Mouse (Mus musculus) liver, embryonic 12.5 days (tissue): ENCODE results near the gene P2rx1. TPM values are rescaled to one million over a fixed set of nuclear protein-coding genes. Genes with fewer than 3 reads are reported as not detected.
A peak's percentile ranks its signal among the peaks of the same experiment; 100 is the strongest.

Experiments used
- ATAC-seq: fragments of 200-750 bp; cut with Nextera tagmentation; 2 replicates; pipeline ENCODE4 v1.8.0; 2017; ENCODE audit warnings: moderate number of reproducible peaks, mild to moderate bottlenecking, moderate library complexity
- H3K27ac ChIP-seq: fragments of 300-500 bp; sonication (generic); 2 replicates; pipeline ENCODE4 v1.5.1; 2016; ENCODE audit warnings: mild to moderate bottlenecking
- H3K27me3 ChIP-seq: fragments of 300-500 bp; sonication (generic); replicated peaks from 2 replicates; pipeline ENCODE4 v1.6.1; 2016; ENCODE audit warnings: mild to moderate bottlenecking, moderate library complexity
- H3K36me3 ChIP-seq: fragments of 300-500 bp; sonication (generic); 2 replicates; pipeline ENCODE4 v1.6.1; 2016; ENCODE audit warnings: mild to moderate bottlenecking, moderate library complexity
- H3K4me1 ChIP-seq: fragments of 300-500 bp; sonication (generic); 2 replicates; pipeline ENCODE4 v1.6.1; 2016
- H3K4me2 ChIP-seq: fragments of 300-500 bp; sonication (generic); 2 replicates; pipeline ENCODE4 v1.6.1; 2016; ENCODE audit warnings: mild to moderate bottlenecking, moderate library complexity
- H3K4me3 ChIP-seq: fragments of 300-500 bp; sonication (generic); 2 replicates; pipeline ENCODE4 v1.5.1; 2016; ENCODE audit warnings: mild to moderate bottlenecking, moderate library complexity
- H3K9ac ChIP-seq: fragments of 300-500 bp; sonication (generic); 2 replicates; pipeline ENCODE4 v1.6.1; 2016; ENCODE audit warnings: mild to moderate bottlenecking, moderate library complexity
- H3K9me3 ChIP-seq: fragments of 300-500 bp; sonication (generic); replicated peaks from 2 replicates; pipeline ENCODE4 v1.6.1; 2016; ENCODE audit warnings: mild to moderate bottlenecking, moderate library complexity
- WGBS: fragments of 180-500 bp; shearing (Covaris S2); methylation state at CpG from one replicate; pipeline ENCODE4 v1.1.7; 2016; ENCODE audit not compliant: insufficient replicate concordance; 5-methylcytosine and 5-hydroxymethylcytosine counted together
- polyA plus RNA-seq: library from polyadenylated mRNA; unstranded; fragments of >200 nt; fragmentation: Nextera tagmentation; extraction: Ambion mirVana; gene quantifications from 2 replicates; pipeline ENCODE4 v1.2.1, GENCODE M21; 2016

P2rx1 gene
- polyA plus RNA-seq, 1 experiment from 2014 or later, result 15.0 TPM

DNA sequence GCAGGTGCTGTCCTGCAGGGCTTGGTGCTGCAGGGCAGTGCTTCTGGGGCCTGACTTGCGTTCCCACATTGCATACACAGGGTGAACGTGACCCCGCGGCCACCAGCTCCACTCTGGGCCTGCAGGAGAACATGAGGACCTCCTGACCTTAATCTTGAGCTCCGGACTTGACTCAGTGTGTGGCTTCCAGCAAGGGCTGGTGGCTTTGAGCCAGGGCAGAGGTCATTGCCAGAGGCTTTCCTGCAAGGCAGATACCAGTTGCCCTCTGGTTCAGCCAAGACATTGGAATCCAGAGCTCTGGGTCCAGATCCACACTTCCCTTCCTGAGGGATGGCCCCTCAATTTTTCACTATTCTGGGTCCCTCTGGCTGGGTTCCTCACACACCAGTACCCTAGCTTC is 15.1 kb downstream of the P2rx1 start:
- no peak overlapping the region for H3K27ac ChIP-seq
- no peaks in the 10 kb centered on the region for H3K36me3 ChIP-seq
- peaks cover 23% of the 10 kb centered on the region for H3K27me3 ChIP-seq
- H3K4me3 ChIP-seq, result no peak overlapping the region
- WGBS, result 71% methylated on average over 5 of the region's 5 CpGs
- H3K9me3 ChIP-seq, result no peaks in the 10 kb centered on the region
- ATAC-seq, result no peak
- H3K4me2 ChIP-seq, result no peak overlapping the region
- H3K9ac ChIP-seq, result no peak overlapping the region
- H3K4me1 ChIP-seq, result peaks cover 9% of the 10 kb centered on the region

DNA sequence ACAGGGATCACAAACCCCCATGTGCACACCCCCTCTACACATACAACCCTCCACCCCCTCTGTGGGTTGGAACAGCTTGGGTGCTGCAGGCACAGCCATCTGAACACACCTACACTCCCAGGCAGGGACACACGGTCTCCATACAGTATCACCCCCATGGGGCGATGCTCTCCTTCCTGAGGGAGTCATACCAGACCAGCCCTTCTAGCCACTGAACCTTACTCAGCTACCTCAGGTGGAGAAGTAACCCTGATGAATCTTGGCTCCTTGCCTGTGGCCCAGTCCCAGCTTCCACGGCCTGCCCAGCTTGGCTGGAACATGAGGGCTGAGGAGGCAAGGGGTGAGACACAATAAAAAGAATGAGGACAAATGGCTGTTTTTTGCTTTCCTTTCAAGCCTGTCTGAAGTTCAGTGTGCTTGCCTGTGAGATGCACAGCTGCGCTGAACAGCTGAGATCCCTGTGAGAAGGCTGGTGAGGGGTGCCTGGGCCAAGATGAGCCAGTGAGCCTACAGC is 16.0 kb downstream of the P2rx1 start:
- WGBS, result 73% methylated on average over 4 of the region's 4 CpGs
- H3K9ac ChIP-seq, result no peak overlapping the region
- peaks cover 32% of the 10 kb centered on the region for H3K27me3 ChIP-seq
- peaks cover 18% of the 10 kb centered on the region for H3K4me1 ChIP-seq
- H3K4me2 ChIP-seq, result no peak overlapping the region
- no peaks in the 10 kb centered on the region for H3K36me3 ChIP-seq
- no peak for ATAC-seq
- H3K27ac ChIP-seq, result no peak overlapping the region
- no peak overlapping the region for H3K4me3 ChIP-seq
- H3K9me3 ChIP-seq, result no peaks in the 10 kb centered on the region

DNA sequence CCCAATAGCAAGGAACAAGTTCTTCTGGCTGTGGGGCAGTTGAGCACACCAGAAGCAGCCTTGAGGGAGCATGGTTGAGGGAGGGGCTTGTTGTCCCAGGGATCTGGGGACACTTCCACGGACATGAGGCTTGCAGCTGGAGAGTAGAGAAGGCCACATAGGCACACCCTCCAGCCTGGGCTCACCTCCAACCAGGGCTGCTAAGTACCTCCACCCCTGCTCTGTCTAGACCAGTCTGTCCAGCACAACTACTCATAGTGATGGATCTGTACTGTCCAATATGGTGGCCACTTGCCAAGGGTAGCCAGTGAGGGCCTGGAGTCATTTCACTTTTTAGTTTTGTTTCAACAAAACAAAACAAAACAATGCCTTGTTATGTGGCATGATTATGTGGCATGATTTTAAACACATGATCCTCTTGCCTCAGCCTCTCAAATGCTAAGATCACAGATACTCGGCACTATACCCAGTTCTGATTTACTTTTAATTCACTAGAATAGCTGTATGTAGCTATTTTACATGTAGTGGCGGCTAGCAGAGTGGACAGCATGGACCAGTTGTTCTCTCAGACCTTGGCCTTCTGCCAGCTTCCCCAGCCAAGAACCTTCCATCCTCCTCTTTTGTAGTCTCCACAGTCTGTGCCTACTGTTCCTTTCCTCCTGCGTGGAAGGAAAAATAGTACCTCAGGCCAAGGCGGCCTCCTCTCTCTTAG is 16.6 kb downstream of the P2rx1 start:
- H3K9ac ChIP-seq, result no peak overlapping the region
- no peak overlapping the region for H3K27ac ChIP-seq
- H3K36me3 ChIP-seq, result no peaks in the 10 kb centered on the region
- peaks cover 18% of the 10 kb centered on the region for H3K4me1 ChIP-seq
- 68% methylated on average over 5 of the region's 5 CpGs for WGBS
- H3K27me3 ChIP-seq, result peaks cover 39% of the 10 kb centered on the region
- H3K4me2 ChIP-seq, result no peak overlapping the region
- H3K4me3 ChIP-seq, result no peak overlapping the region
- H3K9me3 ChIP-seq, result no peaks in the 10 kb centered on the region
- no peak for ATAC-seq

DNA sequence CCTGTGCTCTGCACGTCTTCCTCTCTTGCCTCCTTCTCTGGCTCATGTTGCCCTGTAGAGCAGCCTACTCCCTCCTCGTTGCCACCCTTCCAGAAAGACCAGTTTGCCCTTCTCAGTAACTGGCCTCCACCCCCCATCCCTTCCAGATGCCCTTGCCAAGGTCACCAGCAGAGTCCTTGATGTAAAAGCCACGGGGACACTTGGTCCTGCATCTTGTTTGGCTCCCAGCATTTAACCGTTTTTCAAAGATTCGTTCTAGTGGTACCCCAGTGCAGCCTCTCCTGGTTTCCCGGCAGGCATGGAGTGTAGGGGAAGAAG is 17.2 kb downstream of the P2rx1 start:
- Histone ChIP-seq H3K27ac (no peak overlapping the region), H3K4me1 (peaks cover 18% of the 10 kb centered on the region), H3K9ac (no peak overlapping the region), H3K4me2 (no peak overlapping the region), H3K9me3 (no peaks in the 10 kb centered on the region), H3K27me3 (peaks cover 44% of the 10 kb centered on the region), H3K4me3 (no peak overlapping the region), H3K36me3 (no peaks in the 10 kb centered on the region)
- 67% methylated on average over 6 of the region's 6 CpGs for WGBS
- ATAC-seq, result no peak

- Histone ChIP-seq H3K9ac (peak within 1 kb of the TSS; percentile 55), H3K36me3 (no peaks in the 10 kb centered on the region), H3K27ac (no peak within 1 kb of the TSS), H3K27me3 (peaks cover 56% of the 10 kb centered on the region), H3K4me2 (peak within 1 kb of the TSS; percentile 92), H3K4me3 (peak within 1 kb of the TSS; percentile 61), H3K4me1 (peaks cover 18% of the 10 kb centered on the region), H3K9me3 (no peaks in the 10 kb centered on the region)
- 2% methylated on average over 57 of the region's 57 CpGs for WGBS
- ATAC-seq, result peak; percentile 96
Observed at GRCm38 (mm10) chr11:73018471-73019146, 19.7 kb downstream of the P2rx1 start, which contains the start of gene Camkk1. Gene Camkk1 (plus strand): TSS chr11:73019008.

DNA sequence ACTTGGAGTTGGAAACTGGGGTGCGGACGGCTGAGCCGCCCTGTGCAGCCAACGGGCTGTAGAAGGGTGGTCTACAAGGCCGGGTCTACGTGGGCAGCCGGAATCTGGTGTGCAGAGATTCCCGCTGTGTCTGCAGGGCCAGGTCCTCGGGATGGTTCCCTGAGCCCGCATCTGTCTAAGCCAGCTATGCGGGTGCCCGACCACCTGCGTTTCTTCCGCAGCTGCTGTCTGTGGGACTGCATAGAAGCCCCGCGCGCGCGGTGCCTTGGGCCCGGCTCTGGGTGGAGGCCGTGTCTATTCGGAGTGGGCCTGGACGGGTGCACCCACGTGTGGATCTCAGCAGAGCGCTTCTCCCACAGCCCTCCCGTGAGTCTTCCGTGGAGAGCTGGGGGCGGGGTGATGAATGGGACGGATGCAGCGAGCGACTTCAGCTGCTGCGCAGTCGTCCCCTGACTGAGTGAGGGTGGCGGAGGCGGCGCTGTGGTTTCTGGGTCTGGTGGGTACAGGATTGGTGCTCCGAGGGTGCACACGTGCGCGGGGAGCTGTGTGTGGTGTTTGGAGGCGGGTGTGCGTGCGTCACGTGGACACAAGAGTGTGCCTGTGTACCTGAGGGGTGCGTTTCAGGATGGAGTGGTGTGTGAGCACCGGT is 20.4 kb downstream of the P2rx1 start:
- Histone ChIP-seq H3K9me3 (no peaks in the 10 kb centered on the region), H3K4me1 (peaks cover 22% of the 10 kb centered on the region), H3K36me3 (no peaks in the 10 kb centered on the region), H3K4me2 (peak overlapping the region; percentile 92), H3K4me3 (peak overlapping the region; percentile 61), H3K9ac (peak overlapping the region; percentile 55), H3K27me3 (peaks cover 56% of the 10 kb centered on the region), H3K27ac (no peak overlapping the region)
- ATAC-seq, result peak; percentile 30
- WGBS, result 3% methylated on average over 46 of the region's 46 CpGs

DNA sequence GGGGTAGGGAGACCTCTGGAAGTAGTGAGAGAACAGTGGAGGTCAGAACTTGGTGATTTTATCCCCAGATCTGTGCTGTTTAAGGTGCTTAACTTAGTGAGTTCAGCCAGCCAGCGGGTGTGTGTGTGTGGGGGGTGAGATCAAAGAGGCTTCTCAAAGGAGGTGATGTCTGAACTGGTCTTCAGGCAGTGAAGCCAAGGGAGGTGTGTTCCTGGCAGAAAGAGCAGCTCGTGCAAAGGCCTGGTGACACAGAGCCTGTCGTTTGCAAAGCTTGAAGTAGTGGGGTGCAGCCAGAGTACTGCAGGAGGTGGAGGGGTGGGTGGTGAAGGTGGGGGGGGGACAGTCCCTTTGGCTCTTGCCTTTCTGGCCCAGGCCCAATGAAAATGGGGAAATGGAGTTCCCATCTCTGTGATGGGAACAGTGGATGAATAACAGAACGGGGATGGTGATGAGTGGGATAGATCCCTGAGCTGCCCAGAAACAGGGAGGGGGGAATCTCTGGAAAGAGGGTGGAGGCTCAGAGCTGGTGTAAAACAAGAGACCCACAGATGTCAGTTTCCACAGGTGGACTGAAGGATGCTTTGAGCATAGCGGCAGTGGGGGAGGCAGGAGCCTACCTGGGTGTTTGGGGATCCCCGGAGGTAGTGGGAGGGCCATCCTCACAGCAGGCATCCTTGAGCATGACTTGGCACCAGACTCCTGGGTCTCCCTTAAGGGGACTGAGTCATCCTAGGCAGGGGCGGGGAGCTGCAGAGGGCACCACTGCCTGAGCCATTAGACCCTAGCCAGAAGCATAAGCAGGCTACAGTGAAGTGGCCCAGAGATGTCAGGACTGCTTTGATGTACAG is 22.3 kb downstream of the P2rx1 start:
- Histone ChIP-seq H3K9me3 (no peaks in the 10 kb centered on the region), H3K4me3 (no peak overlapping the region), H3K4me2 (no peak overlapping the region), H3K27ac (no peak overlapping the region), H3K27me3 (peaks cover 56% of the 10 kb centered on the region), H3K36me3 (no peaks in the 10 kb centered on the region), H3K4me1 (peaks cover 37% of the 10 kb centered on the region), H3K9ac (no peak overlapping the region)
- ATAC-seq, result no peak
- WGBS, result 56% methylated on average over 7 of the region's 7 CpGs

DNA sequence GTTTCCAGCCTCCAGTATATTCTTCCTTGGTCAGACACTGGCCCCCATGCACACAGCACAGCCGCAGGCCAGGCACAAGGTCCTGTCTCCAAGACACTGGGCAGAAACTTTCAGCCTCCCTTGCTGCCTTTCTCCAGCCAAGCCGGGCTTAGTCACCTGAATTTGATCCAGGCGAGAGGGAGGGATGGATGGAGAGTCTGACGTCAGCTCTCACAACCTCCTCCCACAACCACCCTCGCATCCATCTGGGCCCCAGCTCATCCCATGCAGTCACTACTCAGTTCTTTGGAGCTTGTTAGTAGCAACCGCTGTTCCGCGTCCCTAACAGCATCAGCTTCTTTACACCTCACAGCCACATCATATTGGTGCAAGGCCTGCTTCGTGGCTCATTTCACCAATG is 24.2 kb downstream of the P2rx1 start:
- no peak overlapping the region for H3K4me3 ChIP-seq
- WGBS, result 72% methylated on average over 9 of the region's 9 CpGs
- peaks cover 41% of the 10 kb centered on the region for H3K27me3 ChIP-seq
- H3K4me1 ChIP-seq, result peaks cover 36% of the 10 kb centered on the region
- H3K36me3 ChIP-seq, result no peaks in the 10 kb centered on the region
- no peak overlapping the region for H3K27ac ChIP-seq
- no peaks in the 10 kb centered on the region for H3K9me3 ChIP-seq
- H3K9ac ChIP-seq, result no peak overlapping the region
- ATAC-seq, result no peak
- no peak overlapping the region for H3K4me2 ChIP-seq

DNA sequence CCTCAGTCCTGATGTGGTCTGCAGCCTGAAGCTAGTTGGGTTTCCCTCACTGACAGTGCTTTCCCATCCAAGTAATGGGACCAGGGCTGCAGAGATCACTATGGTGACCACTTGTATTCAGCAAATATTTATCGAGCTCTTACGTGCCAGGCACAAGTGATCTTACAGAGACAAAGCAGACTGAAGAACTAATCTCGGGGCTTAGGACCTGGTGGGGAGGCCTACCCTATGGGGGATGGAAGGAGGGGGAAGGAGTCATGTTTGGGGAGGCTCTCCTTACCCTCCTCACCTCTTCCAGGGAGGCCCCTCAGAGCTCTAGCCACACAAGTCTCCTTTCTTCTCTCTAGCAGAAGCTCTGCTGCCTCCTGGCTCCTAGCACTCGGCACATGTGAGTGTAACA is 24.9 kb downstream of the P2rx1 start:
- Histone ChIP-seq H3K27ac (no peak overlapping the region), H3K4me2 (peak overlapping the region; percentile 32; the same call in 1 of the 2 replicates), H3K9ac (no peak overlapping the region), H3K4me1 (peaks cover 29% of the 10 kb centered on the region), H3K27me3 (peaks cover 34% of the 10 kb centered on the region), H3K4me3 (no peak overlapping the region), H3K36me3 (no peaks in the 10 kb centered on the region), H3K9me3 (no peaks in the 10 kb centered on the region)
- WGBS, result 51% methylated on average over 4 of the region's 4 CpGs
- no peak for ATAC-seq

GRCm38 (mm10) chr11:73024236-73024904 is 25.5 kb downstream of the P2rx1 start:
- Histone ChIP-seq H3K4me1 (peaks cover 24% of the 10 kb centered on the region), H3K9ac (no peak overlapping the region), H3K4me3 (no peak overlapping the region), H3K27ac (no peak overlapping the region), H3K9me3 (no peaks in the 10 kb centered on the region), H3K36me3 (no peaks in the 10 kb centered on the region), H3K27me3 (peaks cover 29% of the 10 kb centered on the region), H3K4me2 (peak overlapping the region; percentile 32)
- WGBS, result 21% methylated on average over 7 of the region's 7 CpGs
- peak; percentile 57 for ATAC-seq

DNA sequence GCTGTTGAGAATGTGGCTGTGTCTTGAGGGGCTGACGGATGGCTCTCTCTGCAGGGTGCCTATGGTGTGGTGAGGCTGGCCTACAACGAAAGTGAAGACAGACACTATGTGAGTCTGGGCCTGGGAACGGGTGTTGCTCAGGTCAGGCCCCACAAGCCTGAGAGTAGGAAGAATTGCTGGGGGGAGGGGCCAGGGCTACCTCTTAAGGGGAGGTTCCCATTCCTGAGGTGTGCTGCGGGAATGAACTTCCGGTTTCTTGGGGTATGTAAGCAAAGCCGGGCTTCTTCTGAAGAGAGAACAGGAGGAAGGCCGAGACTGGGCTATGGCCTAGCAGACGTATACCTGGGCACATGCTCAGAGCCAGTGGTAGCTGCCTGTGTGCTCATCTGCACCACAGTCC is 28.1 kb downstream of the P2rx1 start:
- Histone ChIP-seq H3K4me1 (peaks cover 27% of the 10 kb centered on the region), H3K27me3 (peaks cover 3% of the 10 kb centered on the region), H3K9me3 (no peaks in the 10 kb centered on the region), H3K4me2 (no peak overlapping the region), H3K4me3 (no peak overlapping the region), H3K27ac (no peak overlapping the region), H3K9ac (no peak overlapping the region), H3K36me3 (no peaks in the 10 kb centered on the region)
- no peak for ATAC-seq
- WGBS, result 40% methylated on average over 8 of the region's 8 CpGs
